Mouse (Mus musculus): ENCODE results near the gene Nr4a3.

Gene Nr4a3

DNA sequence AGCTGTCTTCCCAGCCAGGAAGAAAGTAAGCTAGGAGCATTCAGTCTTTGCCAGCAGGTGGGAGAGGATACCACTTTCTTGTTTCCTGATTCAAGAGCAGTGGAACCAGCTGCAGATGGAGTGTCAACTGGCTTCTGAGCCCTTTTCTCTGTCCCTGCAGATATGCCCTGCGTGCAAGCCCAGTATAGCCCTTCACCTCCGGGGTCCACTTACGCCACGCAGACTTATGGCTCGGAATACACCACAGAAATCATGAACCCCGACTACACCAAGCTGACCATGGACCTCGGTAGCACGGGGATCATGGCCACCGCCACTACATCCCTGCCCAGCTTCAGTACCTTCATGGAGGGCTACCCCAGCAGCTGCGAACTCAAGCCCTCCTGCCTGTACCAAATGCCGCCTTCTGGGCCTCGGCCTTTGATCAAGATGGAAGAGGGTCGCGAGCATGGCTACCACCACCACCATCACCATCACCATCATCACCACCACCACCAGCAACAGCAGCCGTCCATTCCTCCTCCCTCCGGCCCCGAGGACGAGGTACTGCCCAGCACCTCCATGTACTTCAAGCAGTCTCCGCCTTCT lies 6.2 kb downstream of the Nr4a3 start:
- DNase-seq, result no peak

DNA sequence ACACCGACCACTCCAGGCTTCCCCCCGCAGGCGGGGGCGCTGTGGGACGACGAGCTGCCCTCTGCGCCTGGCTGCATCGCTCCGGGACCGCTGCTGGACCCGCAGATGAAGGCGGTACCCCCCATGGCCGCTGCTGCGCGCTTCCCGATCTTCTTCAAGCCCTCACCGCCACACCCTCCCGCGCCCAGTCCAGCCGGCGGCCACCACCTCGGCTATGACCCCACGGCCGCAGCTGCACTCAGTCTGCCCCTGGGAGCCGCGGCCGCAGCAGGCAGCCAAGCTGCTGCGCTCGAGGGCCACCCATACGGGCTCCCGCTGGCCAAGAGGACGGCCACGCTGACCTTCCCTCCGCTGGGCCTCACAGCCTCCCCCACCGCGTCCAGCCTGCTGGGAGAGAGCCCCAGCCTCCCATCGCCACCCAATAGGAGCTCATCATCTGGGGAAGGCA lies 6.7 kb downstream of the Nr4a3 start:
- DNase-seq, result peak in 1 of 2 experiments; percentile 37

DNA sequence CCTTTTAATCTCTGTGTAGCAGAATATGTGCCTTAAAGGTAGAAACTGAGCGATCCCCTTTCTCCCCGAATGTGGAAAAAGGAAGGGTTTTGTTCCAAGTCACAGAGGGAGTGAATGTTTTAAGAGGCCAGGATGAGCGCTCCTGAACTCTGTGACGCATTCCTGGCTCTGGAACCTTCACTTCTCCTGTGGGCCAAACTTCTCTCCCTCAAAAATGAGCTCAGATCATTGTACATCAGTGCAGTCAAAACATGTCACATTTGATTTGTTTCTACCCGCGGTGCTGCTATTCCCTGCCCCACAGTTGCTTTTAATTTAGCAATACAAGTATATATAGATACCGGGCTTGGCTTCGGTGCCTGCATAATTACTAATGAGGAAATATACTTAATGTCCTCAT lies 16.8 kb downstream of the Nr4a3 start:
- DNase-seq, result no peak

GRCm38 (mm10) chr4:48064311-48064710 lies 19.4 kb downstream of the Nr4a3 start:
- DNase-seq, result no peak

DNA sequence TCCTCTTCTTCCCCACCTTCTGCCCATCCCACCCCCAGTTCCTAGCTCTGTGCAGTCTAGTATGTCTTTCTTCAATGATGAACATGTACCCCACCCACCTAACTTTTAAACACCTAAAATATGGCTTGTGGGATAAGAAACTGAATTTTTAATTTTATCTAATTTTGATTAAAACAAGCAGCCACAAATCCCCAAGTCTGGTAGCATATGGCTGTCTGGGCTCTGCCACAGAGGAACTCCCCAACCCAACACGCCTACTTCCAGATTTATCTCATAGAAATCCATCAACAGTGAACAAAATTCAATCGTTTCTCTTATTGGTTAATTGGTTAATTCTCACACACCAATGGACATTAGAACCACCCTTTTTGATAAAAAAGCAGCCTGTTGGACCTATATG lies 21.7 kb downstream of the Nr4a3 start:
- DNase-seq, result no peak

DNA sequence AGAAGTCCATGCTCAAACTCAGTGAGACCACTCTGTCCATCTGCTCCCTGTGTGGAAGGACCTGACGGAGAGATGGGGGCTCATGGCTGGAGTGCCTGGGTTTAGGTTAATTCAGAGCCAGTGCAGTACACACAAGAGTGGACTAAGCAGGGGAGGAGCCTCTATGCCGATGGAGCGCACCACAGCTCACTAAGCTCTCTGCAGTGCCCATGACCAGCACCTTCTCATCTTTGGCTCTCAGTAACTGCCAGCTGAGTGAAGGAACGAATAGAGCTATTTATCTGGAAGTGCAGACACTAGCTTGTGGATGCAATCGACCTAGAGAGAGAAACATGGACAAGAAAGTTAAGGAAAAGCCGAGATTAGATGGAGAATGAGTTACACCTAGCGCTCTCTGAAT lies 24.2 kb downstream of the Nr4a3 start:
- no peak for DNase-seq

DNA sequence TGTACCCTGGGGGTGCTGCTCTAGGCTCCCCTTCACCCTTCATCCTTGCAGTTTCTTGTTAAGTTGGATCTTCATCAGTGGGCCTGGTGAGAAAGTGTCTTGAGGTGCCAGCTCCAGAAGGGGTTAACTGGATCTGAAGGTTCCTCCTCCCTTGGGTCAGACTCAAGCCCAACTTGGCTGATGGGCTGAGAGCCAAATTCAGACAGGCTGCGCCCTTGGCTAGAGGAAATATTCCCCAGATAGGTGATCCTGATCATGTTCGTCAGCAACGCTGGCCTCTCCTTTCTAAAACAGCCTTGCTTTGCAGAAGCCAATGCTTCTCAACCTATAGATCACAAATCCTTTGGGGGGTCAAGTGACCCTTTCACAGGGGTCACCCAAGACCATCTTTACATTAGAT lies 27.1 kb downstream of the Nr4a3 start:
- DNase-seq, result no peak

DNA sequence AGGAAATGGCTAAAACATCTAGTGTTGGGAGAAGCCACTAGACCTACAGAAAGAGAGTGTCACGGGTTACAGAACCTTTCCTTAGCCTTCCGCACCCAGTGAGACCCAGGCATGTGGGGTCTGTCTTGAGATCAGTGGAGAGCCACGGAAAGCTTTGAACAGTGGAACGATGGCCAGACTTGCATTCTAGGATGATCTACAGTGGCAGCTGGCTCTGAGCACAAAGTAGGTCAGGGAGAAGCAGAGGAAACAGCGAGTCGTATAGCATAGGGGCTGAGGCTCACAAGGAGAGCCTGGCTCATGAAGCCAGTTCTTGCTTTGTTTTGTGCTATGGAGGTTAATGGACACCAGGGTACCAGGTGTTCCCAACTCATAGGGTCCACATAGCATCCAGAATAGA lies 28.4 kb downstream of the Nr4a3 start:
- no peak for DNase-seq

- no peak for DNase-seq
These were observed 29.7 kb downstream of the Nr4a3 start for GRCm38 (mm10) chr4:48074451-48075240.

DNA sequence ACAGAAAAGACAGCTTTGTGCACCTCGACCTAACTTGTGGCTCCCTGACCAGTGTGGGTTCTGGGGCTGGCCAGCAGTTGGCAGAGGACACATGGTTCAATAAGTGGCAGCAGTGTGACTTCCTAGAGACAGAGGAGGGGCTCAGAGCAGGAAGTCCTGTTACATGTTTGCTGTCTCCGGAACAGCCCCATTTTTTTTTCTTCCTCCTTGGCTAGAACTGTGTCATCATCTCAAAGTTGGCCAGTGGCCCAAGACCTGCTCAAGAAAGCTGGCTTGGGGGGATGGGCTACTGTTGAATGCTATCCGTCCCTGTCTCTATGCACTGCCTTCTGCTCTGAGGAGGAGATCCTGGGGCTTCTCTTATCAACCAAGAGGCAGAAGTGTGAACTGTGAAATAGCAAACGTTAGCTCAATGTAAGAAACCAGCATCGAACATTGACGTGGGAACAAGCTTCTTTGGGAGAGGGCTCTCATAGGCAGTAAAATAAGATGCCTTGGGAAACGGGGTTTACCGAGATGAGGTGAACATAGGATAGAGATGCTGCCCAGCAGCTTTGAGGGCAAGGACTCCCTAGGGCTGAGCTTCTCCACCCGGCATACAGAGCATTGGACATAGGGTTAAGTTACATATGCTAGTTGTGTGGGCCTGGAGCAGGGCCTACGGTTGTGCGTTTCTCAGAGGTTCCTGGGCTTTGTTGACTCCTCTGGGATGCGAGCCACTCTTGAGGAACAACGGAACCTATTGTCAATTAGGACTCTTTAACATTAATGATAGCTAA lies 31.9 kb downstream of the Nr4a3 start:
- peak; percentile 55 to 64 for DNase-seq

DNA sequence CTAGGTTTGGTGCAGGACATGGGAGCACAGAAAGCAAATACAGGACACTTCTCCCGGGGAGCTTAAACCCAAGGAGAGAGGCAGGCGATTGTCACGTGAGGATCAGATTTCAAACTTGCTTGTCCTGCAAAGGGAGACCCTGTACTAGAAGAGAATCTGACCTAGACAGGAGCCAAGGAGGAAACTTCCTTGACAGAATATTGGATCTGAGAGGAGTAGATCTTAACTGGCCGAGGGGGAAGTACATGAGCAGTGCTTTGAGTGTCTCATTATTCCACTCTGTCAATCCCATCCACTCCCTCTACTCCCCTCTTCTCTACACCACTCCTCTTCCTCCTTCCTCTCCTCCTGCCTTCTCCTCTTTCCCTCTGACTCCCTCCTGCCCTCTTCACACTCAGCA lies 33.3 kb downstream of the Nr4a3 start:
- no peak for DNase-seq

DNA sequence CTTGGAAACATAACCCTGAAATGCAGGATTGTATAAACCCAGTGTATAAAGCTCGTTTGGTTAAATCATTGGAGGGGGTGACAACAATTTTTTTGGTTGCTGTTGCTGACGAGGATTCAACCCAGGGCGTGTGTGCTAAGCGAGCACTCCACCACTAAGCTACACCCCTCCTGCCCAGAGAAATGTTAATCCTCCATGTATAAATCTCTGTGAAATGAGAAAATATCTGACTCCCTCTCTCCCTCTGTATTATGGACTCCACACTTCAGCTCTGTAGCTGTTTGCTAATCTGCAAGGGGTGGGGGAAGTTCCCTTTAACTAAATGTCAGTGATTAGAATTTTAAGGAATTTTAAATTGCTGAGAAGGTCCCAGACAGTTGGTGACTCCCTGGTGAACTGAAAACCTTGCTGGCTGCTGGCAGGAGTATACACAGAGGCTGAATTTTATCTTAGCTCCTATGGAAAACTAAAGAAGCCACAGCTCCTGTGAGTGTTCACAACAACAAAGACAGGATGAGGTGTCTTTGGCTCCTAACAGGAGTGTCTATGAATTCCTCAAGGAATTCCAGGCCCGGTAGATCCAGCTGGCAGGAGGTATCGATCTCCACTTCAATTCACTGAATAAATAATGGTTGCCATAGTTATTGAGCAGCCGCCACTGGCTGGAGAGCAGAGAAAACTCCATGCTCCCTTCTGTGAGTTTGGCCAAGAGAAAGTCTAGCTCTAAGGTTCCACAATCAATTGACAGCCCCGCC lies 34.5 kb downstream of the Nr4a3 start:
- DNase-seq, result no peak

DNA sequence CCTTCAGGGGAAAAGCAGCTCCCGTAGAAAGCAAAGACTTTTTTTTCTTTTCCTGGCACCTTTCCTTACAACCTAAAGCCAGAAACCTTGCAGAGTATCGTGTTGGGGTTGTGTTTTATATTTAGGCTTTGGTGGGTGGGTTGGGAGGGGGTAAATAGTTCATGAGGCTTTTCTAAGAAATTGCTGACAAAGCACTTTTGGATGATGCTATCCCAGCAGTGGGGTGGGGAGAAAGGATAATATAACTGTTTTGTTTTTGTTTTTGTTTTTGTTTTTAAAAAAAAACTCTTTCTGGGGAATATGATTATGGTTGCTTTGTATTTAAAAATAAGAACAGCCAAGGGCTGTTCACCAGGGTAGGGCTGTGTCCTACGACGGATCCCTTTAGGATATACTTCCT lies 38.5 kb downstream of the Nr4a3 start:
- DNase-seq, result no peak

DNA sequence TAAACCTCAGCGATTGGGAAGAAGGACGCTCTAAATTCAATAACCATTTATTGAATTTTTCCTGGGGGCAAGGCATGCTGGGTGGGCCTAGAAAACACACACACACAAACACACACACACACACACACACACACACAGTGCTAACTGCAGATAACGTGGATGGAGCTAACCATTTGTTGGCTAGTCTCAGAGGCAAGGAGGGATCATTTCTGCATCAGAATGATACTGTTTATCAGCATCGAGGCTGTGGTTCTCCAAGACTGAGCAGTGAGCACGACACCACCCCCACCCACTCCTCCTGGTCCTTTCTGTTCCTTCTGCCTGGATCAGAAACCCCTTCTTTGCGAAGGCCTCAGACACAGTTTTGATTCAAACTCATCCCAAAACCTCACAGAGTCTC lies 41.7 kb downstream of the Nr4a3 start:
- DNase-seq, result no peak

DNA sequence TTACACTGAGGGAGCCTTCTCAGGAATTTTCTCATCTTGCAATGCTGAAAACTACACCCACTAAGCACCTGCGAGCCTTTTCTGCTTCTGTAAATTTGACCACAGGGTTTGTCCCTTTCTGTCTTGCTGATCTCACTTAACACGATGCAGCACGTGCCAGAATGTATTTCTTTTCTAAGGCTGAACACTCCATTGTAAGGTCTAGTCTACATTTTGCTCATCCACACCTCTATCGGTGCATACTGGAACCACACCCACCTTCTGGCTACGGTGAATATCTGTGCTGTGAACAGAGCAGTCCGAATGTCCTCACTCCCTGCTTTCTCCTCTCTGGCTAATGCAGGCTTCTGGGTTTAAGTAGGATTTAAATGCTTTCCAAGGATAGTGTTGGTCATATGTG lies 42.5 kb downstream of the Nr4a3 start:
- no peak for DNase-seq

- no peak for DNase-seq
These were observed 48.3 kb downstream of the Nr4a3 start for GRCm38 (mm10) chr4:48093221-48093620.

DNA sequence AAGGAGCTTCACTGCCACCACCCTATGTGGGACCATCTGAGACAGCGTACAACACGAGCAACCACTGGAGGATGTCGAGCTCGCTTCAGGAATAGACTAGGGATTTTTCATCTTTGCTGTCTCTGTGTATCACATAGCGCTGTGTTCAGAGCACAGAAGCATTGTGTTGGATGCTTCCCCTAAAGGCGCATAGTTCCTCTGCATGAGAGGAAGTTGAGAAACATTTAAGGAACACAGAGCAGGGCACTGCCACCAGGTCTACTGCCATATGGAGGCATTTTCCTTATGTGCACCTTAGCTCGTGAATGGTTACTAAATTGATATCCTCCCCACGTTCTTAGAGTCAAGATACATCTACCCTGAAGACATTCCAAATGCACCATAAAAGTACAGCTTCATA lies 55.3 kb downstream of the Nr4a3 start:
- no peak for DNase-seq

- DNase-seq, result no peak
These were observed 57.0 kb downstream of the Nr4a3 start for GRCm38 (mm10) chr4:48101981-48102380.

DNA sequence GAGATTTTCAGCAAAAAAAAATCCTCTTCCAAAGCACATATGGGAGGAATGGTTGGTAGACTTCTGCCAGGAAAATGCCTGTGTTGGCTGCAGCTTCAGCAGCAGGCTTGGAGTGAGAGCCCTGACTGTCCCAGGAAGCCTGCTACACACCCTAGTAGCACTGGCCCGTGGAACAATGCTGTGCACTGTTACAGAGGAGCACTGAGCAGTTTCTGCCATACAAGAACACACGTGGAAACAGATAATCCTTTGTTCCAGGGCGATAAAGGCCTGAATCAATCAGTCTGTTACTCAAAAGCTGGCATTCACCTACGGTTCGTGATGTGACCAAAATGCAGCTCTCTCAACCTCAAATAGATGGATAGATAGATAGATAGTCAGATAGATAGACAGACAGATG lies 60.4 kb downstream of the Nr4a3 start:
- no peak for DNase-seq

DNA sequence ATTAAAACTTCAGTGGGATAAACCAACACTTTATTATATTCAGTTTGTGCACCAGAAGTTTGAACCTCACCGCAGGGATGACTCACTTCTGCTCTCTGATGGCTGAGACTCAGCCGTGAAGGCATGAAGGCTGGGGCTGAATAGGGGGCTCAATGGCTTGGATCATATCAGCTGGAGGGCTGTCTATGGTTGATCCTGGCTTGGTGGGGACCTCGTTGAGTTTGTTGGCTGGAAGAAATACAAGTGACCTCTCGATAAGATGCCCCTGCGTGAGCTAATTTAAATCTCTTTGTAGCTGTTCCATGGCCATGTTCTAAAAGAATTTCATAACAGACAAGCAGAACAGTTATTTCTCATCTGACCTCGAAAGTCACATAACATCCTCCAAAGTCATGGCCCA lies 62.1 kb downstream of the Nr4a3 start:
- DNase-seq, result no peak

DNA sequence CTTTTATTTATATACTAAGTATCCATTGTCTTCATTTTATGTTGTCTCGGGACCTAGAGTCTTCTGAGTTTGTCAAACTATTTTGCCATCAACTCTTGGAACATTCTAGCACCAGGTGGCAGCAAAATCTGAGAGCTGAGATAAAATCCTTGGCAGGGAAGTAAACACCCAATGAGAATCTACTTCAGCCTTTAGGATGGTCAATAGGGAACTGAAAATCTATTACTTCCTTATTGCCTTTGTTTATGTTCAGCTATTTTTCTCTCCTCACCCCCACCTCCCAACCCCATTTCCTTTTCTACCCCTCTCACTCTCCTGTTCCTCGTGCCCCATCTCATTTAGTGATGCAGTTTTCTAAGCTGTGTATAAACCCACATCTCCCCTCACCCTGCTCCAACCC lies 63.6 kb downstream of the Nr4a3 start:
- peak in 1 of 2 experiments; percentile 14 for DNase-seq

DNA sequence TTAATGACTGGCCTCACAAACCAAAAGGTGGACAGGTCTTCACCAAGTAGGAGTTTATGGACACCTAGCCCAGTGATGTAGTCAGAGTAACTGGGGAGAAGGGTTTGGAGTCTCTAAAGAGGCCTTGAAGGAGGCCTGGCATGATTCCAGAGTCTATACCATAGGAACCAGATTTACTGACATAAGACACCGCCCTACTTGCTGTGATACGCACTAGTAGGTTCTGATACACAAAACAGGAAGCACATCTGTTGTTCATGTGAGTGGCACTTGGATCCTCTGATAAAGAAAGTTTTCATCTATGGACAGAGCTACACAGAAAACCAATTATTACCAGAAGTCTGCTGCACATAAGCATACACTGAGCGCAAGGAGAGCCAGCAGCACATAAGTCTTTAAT lies 65.4 kb downstream of the Nr4a3 start:
- no peak for DNase-seq

GRCm38 (mm10) chr4:48116191-48116590 lies 71.2 kb downstream of the Nr4a3 start:
- DNase-seq, result peak; percentile 36 to 45

All from lung, postnatal 4 days (tissue).